Mouse (Mus musculus): ENCODE results near the gene Sox15.
"Not testable (repeated sequence)": the region's sequence is repeated elsewhere in the genome, so short reads cannot be mapped to it uniquely, and the experiment has no call there.

Gene Sox15

DNA sequence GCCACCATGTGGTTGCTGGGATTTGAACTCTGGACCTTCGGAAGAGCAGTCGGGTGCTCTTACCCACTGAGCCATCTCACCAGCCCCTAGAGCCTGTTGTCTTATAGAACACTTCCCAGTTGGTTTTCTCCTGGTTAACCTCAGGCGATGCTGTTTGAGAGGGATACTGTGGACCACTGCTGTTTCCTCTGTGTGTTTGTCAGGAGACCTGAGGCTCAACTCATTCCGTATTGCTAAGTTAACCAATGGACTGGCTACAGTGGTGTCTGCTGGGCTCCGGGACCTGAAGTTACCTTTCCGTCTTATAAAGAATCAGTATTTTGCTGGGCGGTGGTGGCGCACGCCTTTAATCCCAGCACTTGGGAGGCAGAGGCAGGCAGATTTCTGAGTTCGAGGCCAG is 47.8 kb downstream of the Sox15 start:
- DNase-seq (ENCODE audit: low spot score): not testable (repeated sequence)

DNA sequence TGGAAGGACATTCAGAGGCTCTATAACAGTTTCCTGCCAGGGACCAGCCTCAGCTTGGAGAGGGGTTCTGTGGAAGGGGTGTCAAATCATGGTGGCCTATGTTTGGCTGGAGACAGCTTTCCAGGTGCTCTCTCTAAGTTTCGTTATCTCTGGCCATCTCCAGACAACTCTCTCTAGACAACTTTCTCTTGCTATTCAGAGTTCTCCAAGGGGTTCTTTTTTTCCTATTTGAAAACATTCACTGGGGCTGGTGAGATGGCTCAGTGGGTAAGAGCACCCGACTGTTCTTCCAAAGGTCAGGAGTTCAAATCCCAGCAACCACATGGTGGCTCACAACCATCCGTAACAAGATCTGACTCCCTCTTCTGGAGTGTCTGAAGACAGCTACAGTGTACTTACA is 48.3 kb downstream of the Sox15 start:
- not testable (repeated sequence) for DNase-seq (ENCODE audit: low spot score)

DNA sequence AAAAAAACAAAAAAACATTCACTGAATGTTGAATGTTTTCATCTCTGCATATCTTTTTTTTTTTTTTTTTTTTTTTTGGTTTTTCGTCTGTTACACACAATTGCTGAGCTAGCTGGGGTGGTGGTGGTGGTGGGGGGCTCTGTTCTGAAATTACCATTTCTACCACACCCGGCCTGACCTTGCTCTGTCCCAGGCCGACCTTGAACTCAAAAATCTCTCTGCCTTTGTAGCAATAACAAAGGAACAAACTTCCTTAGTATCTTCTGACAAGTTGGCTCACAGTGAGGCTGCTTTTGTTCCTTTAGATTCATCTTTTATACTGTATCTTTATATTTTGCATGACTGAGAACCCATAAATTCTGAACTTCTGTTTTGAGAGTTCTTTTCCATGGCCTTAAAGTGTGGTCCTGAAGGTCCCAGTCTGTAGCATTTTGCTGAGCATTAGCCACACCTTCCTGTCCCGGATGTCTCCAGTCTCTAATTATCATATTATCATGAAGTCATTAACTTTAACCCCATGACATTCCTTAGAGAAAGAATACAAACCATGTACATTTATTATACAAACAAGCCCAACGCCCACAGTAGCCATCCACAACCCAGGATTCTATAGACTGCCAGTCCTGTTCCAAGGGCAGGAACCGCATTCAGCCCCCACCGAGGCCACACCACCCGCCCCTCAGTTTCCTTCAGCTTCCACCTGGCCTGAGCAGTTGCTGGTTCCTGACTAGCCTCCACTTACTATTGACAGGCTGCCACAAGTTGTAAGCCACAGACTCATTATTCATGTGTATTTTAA is 48.9 kb downstream of the Sox15 start:
- DNase-seq (ENCODE audit: low spot score): no peak

DNA sequence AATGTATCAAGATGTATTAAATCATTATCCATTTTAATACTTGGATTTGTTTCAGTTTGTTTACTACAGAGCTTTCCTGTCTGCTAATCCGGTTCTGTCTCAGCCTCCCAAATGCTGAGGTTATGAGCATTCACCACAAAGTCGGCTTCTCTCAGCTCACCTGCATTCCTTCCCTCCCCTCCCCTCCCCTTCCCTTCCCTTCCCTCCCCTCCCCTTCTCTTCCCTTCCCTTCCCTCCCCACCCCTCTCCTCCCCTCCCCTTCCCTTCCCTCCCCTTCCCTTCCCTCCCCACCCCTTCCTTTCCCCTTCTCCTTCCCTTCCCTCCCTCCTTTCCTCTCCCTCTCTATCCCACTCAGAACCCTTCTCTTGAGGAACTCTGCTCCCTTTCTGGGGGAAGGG is 49.5 kb downstream of the Sox15 start:
- no peak for DNase-seq (ENCODE audit: low spot score)

Measured in ovary, postnatal 14 days (tissue).